Mouse (Mus musculus) heart, embryonic 11.5 days (tissue): ENCODE data around the gene Llph. TPM values are rescaled to one million over a fixed set of nuclear protein-coding genes. Genes with fewer than 3 reads are reported as not detected.

Source experiments
- ATAC-seq: fragments of 200-750 bp; cut with Nextera tagmentation; replicated peaks from 2 replicates; pipeline ENCODE4 v1.8.0; 2017; ENCODE audit warnings: moderate library complexity; ENCODE audit not compliant: insufficient number of reproducible peaks, low FRiP score, low TSS enrichment
- H3K27ac ChIP-seq: fragments of 300-500 bp; sonication (generic); 2 replicates; pipeline ENCODE4 v1.5.1; 2014; ENCODE audit warnings: mild to moderate bottlenecking, low read depth, low read length
- H3K27me3 ChIP-seq: fragments of 300-500 bp; sonication (generic); 2 replicates; pipeline ENCODE4 v1.6.1; 2014; ENCODE audit warnings: mild to moderate bottlenecking, low read length, mixed read lengths; ENCODE audit not compliant: control insufficient read depth, insufficient read depth
- H3K36me3 ChIP-seq: fragments of 300-500 bp; sonication (generic); 2 replicates; pipeline ENCODE4 v1.6.1; 2014; ENCODE audit warnings: mild to moderate bottlenecking, low read length, moderate library complexity, mixed read lengths; ENCODE audit not compliant: control insufficient read depth, insufficient read depth
- H3K4me1 ChIP-seq: fragments of 300-500 bp; sonication (generic); 2 replicates; pipeline ENCODE4 v1.6.1; 2014; ENCODE audit warnings: low read length; ENCODE audit not compliant: control insufficient read depth, insufficient read depth
- H3K4me2 ChIP-seq: fragments of 300-500 bp; sonication (generic); 2 replicates; pipeline ENCODE4 v1.6.1; 2014; ENCODE audit warnings: mild to moderate bottlenecking, moderate library complexity
- H3K4me3 ChIP-seq: fragments of 300-500 bp; sonication (generic); 2 replicates; pipeline ENCODE4 v1.5.1; 2014; ENCODE audit warnings: low read depth, low read length
- H3K9ac ChIP-seq: fragments of 300-500 bp; sonication (generic); 2 replicates; pipeline ENCODE4 v1.6.1; 2014; ENCODE audit warnings: mild to moderate bottlenecking, low read depth, low read length, moderate library complexity
- H3K9me3 ChIP-seq: fragments of 300-500 bp; sonication (generic); replicated peaks from 2 replicates; pipeline ENCODE4 v1.6.1; 2016; ENCODE audit warnings: low read length; ENCODE audit not compliant: control insufficient read depth
- WGBS: fragments of 180-500 bp; shearing (Covaris S2); extraction: QIAGEN DNeasy Blood & Tissue Kit; methylation state at CpG from one replicate; pipeline ENCODE4 v1.1.7; 2014; ENCODE audit not compliant: insufficient replicate concordance; 5-methylcytosine and 5-hydroxymethylcytosine counted together
- polyA plus RNA-seq: library from polyadenylated mRNA; unstranded; fragments of >200 nt; fragmentation: Nextera tagmentation; extraction: Ambion mirVana; gene quantifications from 2 replicates; pipeline ENCODE4 v1.2.1, GENCODE M21; 2014

Gene Llph
- polyA plus RNA-seq, 1 experiment from 2014 or later: 38.9 TPM

DNA sequence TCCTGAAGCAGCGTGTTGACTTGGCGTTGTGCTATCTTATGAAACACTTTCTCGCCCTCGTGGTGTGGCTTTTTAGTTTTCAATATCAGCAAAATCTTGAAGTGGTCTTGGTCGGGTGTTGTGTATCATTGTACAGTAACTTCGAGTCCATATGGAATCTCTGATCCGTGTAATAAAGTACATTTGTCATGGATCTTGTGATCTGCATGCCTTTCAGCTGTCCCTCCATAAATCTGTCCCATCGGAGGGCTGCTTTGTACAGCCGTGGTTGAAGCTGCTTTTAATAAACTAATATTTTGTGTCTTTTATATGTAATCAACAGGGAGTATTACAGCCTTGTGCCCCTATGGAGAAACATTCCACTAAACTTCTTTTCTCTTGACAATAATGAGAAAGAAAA is 10.0 kb downstream of the Llph start:
- 78% methylated on average over 9 of the region's 9 CpGs for WGBS
- no peak for ATAC-seq

DNA sequence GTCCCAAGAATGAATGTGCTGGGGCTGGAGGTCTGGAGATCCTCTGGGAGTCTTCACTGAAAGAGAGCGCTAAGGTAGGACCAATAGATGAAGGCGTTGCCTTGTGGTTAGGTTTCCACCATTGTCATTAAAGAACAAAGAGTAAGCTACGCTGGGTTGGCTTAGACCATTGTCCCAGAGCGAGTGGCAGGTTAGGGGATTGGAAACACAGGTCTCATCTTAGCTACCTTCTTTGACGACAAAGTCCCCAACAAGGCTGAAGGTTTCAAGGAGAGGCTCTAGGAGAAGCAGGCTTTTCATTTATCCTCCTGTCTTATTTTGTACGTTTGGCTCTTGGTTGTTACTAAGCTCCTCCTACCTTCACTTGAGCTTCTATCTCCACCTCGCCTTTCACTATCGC is 11.4 kb downstream of the Llph start:
- H3K9me3 ChIP-seq: no peaks in the 10 kb centered on the region
- no peak overlapping the region for H3K9ac ChIP-seq
- no peaks in the 10 kb centered on the region; the same call in none of the 2 replicates for H3K27me3 ChIP-seq
- no peak for ATAC-seq
- no peak overlapping the region for H3K4me2 ChIP-seq
- H3K27ac ChIP-seq: no peak overlapping the region
- 89% methylated on average over 8 of the region's 8 CpGs for WGBS
- no peak overlapping the region for H3K4me3 ChIP-seq
- no peaks in the 10 kb centered on the region for H3K36me3 ChIP-seq
- H3K4me1 ChIP-seq: no peaks in the 10 kb centered on the region

More for the DNA sequence above, 10.0 kb downstream of the Llph start:
- Histone ChIP-seq H3K27me3 (no peaks in the 10 kb centered on the region; the same call in none of the 2 replicates), H3K9me3 (no peaks in the 10 kb centered on the region), H3K36me3 (no peaks in the 10 kb centered on the region), H3K27ac (no peak overlapping the region), H3K9ac (no peak overlapping the region), H3K4me2 (no peak overlapping the region), H3K4me1 (no peaks in the 10 kb centered on the region), H3K4me3 (no peak overlapping the region)

DNA sequence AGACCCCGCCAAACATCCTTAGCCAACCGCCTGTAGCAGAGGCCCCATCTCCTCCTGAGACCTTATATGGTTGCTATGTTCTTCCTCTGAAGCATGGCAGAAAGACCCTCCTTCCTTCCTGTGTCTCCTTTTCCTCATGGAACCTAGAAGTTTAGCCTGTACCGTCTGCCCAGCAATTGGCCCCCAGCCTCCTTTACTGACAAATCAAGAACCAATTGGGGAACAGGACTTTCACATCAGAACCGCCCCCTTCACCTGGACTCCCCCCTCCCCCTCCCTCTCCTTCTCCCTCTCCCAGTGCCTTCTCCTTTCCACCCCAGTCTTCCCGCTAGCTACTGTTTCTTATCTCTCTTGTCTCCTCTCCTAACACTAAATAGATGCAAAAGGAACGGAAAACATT is 12.6 kb downstream of the Llph start:
- no peak overlapping the region for H3K27ac ChIP-seq
- no peak overlapping the region for H3K9ac ChIP-seq
- H3K4me2 ChIP-seq: no peak overlapping the region
- H3K4me1 ChIP-seq: no peaks in the 10 kb centered on the region
- no peak for ATAC-seq
- H3K9me3 ChIP-seq: no peaks in the 10 kb centered on the region
- no peak overlapping the region for H3K4me3 ChIP-seq
- H3K27me3 ChIP-seq: no peaks in the 10 kb centered on the region; the same call in none of the 2 replicates
- H3K36me3 ChIP-seq: no peaks in the 10 kb centered on the region
- WGBS: 26% methylated on average over 6 of the region's 6 CpGs

DNA sequence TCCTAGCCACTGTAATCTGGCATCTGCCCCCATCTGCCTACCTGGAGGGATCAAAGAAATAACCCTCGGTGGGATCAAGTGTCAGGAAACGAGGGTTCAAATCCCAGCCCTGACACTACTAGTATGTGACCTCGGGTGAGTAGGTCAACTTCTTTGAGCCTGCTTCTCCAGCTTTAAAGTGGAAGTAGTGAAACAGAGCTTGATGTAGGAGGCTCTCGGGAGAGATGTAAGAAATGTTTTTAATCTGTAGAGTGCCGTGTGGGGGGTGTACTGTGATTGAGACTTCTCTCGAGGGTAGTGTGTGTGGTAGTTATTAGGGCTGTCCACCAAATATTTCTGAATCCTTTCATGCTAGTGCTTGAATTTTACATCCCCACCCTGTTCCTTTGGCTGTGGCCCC is 15.6 kb downstream of the Llph start:
- Histone ChIP-seq H3K4me3 (no peak overlapping the region), H3K4me2 (no peak overlapping the region), H3K4me1 (no peaks in the 10 kb centered on the region), H3K9me3 (no peaks in the 10 kb centered on the region), H3K36me3 (no peaks in the 10 kb centered on the region), H3K27ac (no peak overlapping the region), H3K27me3 (no peaks in the 10 kb centered on the region; the same call in none of the 2 replicates), H3K9ac (no peak overlapping the region)
- no peak for ATAC-seq
- 54% methylated on average over 6 of the region's 6 CpGs for WGBS

DNA sequence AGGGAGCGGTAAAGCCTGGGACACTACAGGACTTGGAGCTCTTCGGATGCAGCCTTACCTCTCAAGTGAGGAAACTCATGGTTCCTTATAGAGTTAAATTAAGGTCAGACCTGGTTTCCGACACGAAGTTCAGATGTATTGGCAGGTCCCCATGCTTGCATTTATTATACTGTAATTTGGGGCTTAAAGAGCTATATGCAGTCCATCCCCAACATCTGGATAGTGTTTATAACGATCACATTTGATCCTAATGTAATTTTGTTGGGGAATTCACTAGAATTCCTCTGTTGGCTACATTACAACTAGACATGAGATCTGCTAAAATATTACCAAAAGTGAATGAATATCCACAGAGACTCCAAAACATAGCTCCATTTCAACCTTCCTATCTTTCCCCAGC is 18.8 kb downstream of the Llph start:
- no peak for ATAC-seq
- Histone ChIP-seq H3K4me3 (no peak overlapping the region), H3K9me3 (no peaks in the 10 kb centered on the region), H3K27me3 (no peaks in the 10 kb centered on the region), H3K4me1 (no peaks in the 10 kb centered on the region), H3K9ac (no peak overlapping the region), H3K36me3 (no peaks in the 10 kb centered on the region), H3K4me2 (no peak overlapping the region), H3K27ac (no peak overlapping the region)
- WGBS: 88% methylated on average over 5 of the region's 5 CpGs

DNA sequence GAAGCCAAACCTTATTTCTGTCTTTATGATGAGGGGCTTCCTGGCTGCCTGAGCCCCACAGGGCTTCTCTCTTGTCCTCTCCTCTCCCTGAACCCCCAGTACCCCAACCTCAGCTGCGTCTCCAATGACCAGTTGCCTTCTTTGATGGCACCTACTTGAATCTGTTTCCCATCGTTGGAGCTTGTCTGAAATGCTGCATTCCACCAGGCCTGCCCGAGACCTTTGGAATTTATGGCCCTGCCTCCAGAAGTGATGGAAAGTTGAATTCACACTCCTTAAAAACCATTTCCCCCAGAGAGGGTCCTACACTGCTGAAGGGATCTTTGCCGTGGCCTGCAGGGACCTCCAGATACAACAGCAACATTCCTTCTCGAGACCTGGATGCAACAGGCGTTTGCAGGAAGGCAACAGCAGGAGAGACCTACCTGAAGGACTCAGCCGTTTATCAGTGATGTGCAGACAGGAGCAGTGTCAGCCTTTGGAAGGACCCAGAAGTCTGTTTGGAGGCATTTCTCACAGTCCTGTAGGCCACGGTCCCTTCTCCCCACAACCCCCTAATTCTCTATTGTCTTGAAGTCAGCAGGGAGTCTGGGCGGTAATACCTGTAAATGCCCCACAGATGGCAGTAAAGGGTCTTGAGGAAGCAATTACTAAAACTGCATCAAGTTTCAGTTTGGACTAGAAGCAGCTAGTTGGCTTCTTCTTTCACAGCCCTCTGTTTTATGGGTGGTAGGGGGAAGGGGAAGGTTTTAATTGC is 20.3 kb downstream of the Llph start:
- ATAC-seq: no peak
- Histone ChIP-seq H3K4me1 (no peaks in the 10 kb centered on the region), H3K36me3 (no peaks in the 10 kb centered on the region), H3K4me2 (peak overlapping the region; percentile 12), H3K4me3 (no peak overlapping the region), H3K9ac (0 out of 2 replicates have a peak overlapping the region, but pooled peaks have one; percentile 34), H3K27ac (no peak overlapping the region), H3K27me3 (no peaks in the 10 kb centered on the region), H3K9me3 (no peaks in the 10 kb centered on the region)
- 29% methylated on average over 9 of the region's 9 CpGs for WGBS

DNA sequence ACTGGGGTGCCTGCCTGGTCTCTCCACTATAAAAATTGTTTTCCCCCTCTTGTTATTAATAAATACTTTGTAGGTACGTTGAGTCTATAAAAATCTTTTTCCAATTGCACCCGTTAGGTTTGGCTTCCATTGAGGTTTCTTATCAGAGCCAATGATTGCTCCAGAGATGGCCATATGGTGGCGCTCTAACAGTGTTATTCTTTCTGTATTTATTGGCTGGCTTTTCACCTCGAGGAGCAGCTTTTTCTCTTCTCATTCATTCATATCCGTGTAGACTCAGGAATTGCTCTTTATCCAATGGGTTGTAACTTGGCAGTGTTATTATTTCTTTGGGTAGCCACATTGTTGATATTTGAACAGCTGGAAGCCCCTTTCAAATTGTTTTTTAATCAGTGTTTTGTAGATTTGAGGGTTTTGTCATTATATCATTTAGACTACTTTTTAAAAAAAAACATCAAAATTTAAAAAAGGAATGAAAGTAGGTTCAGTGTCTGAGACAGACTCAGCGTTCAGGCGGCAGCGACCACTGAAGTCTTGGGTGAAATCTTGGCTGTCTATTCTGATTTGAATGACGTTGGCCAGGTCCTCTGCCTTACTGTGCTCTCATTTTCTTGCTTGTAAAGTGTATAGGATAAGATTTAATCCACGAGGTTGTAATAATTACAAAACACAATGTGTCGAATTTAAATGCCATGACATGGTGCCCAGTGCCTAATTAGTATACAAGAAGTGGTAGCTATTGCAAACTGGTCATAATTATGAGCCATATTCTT is 24.2 kb downstream of the Llph start:
- ATAC-seq: no peak
- 43% methylated on average over 11 of the region's 11 CpGs for WGBS

DNA sequence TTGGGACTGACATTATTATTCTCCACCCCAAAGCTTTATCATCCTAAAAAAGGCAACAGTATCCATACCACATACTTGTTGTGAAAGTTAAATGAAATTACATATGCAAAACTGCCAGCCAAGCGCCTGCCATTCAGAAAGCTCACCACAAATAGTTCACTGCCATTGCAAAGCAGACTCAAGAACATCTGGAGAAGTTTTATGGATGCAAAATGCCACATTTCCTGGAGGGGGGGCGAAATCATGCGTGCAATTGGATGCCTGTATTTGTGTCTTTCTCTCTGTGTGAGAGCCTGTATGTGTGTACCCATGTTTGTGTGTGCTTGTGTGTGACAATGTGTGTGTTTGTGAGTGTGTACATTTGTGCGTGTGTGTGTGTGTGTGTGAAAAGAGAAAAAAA is 24.9 kb downstream of the Llph start:
- no peak for ATAC-seq
- H3K27me3 ChIP-seq: no peaks in the 10 kb centered on the region
- H3K9me3 ChIP-seq: no peaks in the 10 kb centered on the region
- no peak overlapping the region for H3K27ac ChIP-seq
- 85% methylated on average over 4 of the region's 4 CpGs for WGBS
- no peak overlapping the region for H3K9ac ChIP-seq
- no peaks in the 10 kb centered on the region for H3K36me3 ChIP-seq
- H3K4me2 ChIP-seq: no peak overlapping the region
- no peak overlapping the region for H3K4me3 ChIP-seq
- H3K4me1 ChIP-seq: no peaks in the 10 kb centered on the region

More for the DNA sequence above, 24.2 kb downstream of the Llph start:
- no peaks in the 10 kb centered on the region for H3K9me3 ChIP-seq
- H3K27ac ChIP-seq: no peak overlapping the region
- no peaks in the 10 kb centered on the region for H3K36me3 ChIP-seq
- H3K27me3 ChIP-seq: no peaks in the 10 kb centered on the region
- H3K4me1 ChIP-seq: no peaks in the 10 kb centered on the region
- H3K9ac ChIP-seq: no peak overlapping the region
- no peak overlapping the region for H3K4me3 ChIP-seq
- no peak overlapping the region for H3K4me2 ChIP-seq
